In genomic region chr5:64398155-64398554, GRCm38 (mm10) we compare ENCODE assay signal across 26 mouse cellular contexts.
"Had no signal": no experiment of that assay in that cellular context is flagged by ENCODE, and none has a peak within 500 bp of the region (broad histone marks: within the 10 kb centered on the region; RNA-seq: fewer than 3 reads in every experiment).

No protein-coding gene starts in this region.

- H3K27ac ChIP-seq: embryonic facial prominence, embryonic 10.5 days; embryonic facial prominence, embryonic 12.5 days; embryonic facial prominence, embryonic 13.5 days; embryonic facial prominence, embryonic 15.5 days; forebrain, embryonic 10.5 days; forebrain, embryonic 12.5 days; forebrain, embryonic 13.5 days; forebrain, embryonic 15.5 days; gastrocnemius, adult 2 months; heart, adult 2 months had no signal

- H3K4me1 ChIP-seq: embryonic facial prominence, embryonic 12.5 days; embryonic facial prominence, embryonic 13.5 days; embryonic facial prominence, embryonic 15.5 days; forebrain, embryonic 12.5 days; forebrain, embryonic 15.5 days had no signal

- H3K9me3 ChIP-seq: embryonic facial prominence, embryonic 10.5 days; embryonic facial prominence, embryonic 12.5 days; embryonic facial prominence, embryonic 13.5 days; embryonic facial prominence, embryonic 15.5 days; forebrain, embryonic 10.5 days; forebrain, embryonic 12.5 days; forebrain, embryonic 13.5 days; forebrain, embryonic 15.5 days had no signal

- H3K4me3 ChIP-seq: embryonic facial prominence, embryonic 10.5 days; embryonic facial prominence, embryonic 12.5 days; embryonic facial prominence, embryonic 13.5 days; embryonic facial prominence, embryonic 15.5 days; erythroblast, embryonic 14.5 days; forebrain, embryonic 10.5 days; forebrain, embryonic 12.5 days; forebrain, embryonic 13.5 days; forebrain, embryonic 15.5 days; gastrocnemius, adult 2 months; heart, adult 2 months had no signal

- H3K36me3 ChIP-seq: embryonic facial prominence, embryonic 10.5 days; embryonic facial prominence, embryonic 12.5 days; embryonic facial prominence, embryonic 13.5 days; embryonic facial prominence, embryonic 15.5 days; forebrain, embryonic 10.5 days; forebrain, embryonic 12.5 days; forebrain, embryonic 15.5 days had no signal

- H3K27me3 ChIP-seq: embryonic facial prominence, embryonic 12.5 days; embryonic facial prominence, embryonic 13.5 days; embryonic facial prominence, embryonic 15.5 days; forebrain, embryonic 12.5 days; forebrain, embryonic 13.5 days; forebrain, embryonic 15.5 days had no signal

- H3K9ac ChIP-seq: embryonic facial prominence, embryonic 12.5 days; embryonic facial prominence, embryonic 13.5 days; embryonic facial prominence, embryonic 15.5 days; forebrain, embryonic 12.5 days; forebrain, embryonic 13.5 days; forebrain, embryonic 15.5 days; forebrain, postnatal 0 days had no signal

- DNase-seq: cerebellum, adult 9-10 months; cerebellum, adult 9-11 months; cerebellum, postnatal 10 days; cerebellum, postnatal 14 days; cerebellum, postnatal 25 days; cerebellum, postnatal 36 days; embryo, embryonic 11 days; forebrain, postnatal 0 days; gastrocnemius, adult 2 months; gastrocnemius, postnatal 10 days; gastrocnemius, postnatal 14 days; gastrocnemius, postnatal 25 days; gastrocnemius, postnatal 36 days; heart, adult 18-20 months; heart, adult 2 months had no signal

- ATAC-seq: forebrain, embryonic 13.5 days; forebrain, embryonic 14.5 days; forebrain, embryonic 15.5 days; forebrain, embryonic 16.5 days; forebrain, postnatal 0 days had no signal

- H3K4me2 ChIP-seq: embryonic facial prominence, embryonic 12.5 days; embryonic facial prominence, embryonic 13.5 days; embryonic facial prominence, embryonic 15.5 days; forebrain, embryonic 12.5 days; forebrain, embryonic 13.5 days; forebrain, embryonic 15.5 days had no signal
